Mouse (Mus musculus): ENCODE results near the gene Elf2.
A peak's percentile ranks its signal among the peaks of the same experiment; 100 is the strongest.

Gene Elf2

DNA sequence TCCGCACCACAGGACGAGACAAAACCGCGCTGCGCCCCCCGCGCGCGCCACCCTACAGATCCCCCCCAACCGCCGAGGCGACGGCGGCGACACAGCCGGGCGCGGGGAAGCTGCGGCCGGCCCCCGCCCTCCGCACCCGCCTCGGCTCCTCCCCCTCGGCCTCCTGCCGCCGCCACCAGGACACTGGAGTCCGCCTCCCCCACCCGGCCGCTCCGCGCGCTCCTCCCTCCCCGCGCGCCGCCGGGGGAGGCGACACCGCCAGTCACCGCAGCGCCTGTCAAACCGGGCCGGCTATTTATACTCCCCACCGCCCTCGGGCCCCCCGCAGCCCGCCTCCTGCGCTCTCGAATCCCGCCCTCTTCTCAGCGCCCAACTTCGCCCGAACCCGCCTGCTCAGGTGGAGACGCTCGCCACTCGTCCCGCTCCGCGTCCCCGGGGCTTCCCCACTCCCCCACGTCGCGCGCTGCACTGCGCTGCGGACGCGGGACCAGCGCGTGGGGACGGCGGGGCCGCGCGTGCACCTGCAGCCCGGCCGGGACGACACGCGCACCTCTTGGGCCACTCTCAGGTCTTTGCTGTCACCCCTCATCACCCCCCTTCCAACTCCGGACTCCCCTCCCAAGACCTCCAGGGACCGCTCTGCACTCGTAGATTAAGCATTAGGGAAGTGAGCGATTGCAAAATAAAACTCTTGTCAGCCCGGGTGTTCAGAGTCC, at the start of gene Elf2:
TSS of gene Elf2 (minus strand) at position 112 of the 716 bp plus-strand sequence.
- DNase-seq, result peak; percentile 87 to 92

DNA sequence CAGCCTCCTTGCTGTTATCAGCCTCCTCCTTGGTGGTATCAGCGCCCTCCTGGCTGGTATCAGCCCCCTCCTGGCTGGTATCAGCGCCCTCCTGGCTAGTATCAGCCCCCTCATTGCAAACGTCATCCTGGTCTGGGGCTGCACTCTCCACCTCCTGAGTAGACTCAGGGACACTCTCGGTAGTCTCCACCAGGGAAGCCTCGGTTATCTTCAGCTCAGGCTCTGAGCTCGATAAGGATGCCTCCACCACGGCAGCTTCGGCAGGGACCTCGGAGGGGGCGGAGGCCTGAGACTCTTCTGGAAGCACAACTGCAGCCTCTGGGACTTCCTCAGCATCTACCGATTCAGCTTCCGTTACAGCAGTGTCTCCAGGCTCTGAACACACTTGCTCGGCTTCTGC, 48.4 kb upstream of the Elf2 start:
- DNase-seq, result no peak

DNA sequence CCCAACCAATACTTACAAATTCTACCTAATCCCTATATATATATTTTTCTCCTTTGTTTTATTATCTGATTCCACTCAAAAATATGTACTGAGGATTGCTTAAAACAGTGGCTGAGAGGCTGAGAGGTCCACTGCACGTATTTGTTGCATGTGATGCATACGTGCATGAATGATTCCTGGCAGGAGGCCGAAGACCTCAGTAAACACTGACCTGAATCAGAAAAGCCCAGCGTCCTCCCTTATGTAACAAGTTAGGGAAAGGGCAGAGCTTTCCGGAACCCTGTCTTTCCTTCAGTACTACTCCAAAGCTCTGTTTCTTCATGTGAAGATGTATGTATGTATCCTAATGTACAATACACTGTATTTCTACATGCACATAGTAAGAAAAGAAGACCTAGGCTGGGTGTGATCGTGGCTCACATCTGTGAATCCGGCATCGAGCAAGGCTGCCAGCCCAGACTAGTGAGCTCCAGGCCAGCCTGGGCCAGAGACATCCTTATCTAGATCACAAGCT, 47.5 kb upstream of the Elf2 start:
- peak in 1 of 2 experiments; percentile 38 for DNase-seq

DNA sequence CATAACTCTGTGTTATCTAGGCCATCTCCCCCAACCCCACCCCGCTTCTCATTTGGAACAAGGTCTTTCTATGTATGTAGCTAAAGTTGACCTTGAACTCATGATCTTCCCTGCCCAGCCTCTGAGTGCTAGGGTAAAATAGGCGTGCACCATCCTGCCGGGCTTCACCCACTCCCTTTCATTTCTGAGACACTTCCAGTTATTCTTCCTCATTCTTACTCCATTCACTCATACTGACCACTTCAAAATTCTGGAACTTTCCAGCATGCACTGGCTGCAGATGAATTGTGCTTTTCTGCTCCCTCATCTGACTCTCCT, 46.6 kb upstream of the Elf2 start:
- no peak for DNase-seq

DNA sequence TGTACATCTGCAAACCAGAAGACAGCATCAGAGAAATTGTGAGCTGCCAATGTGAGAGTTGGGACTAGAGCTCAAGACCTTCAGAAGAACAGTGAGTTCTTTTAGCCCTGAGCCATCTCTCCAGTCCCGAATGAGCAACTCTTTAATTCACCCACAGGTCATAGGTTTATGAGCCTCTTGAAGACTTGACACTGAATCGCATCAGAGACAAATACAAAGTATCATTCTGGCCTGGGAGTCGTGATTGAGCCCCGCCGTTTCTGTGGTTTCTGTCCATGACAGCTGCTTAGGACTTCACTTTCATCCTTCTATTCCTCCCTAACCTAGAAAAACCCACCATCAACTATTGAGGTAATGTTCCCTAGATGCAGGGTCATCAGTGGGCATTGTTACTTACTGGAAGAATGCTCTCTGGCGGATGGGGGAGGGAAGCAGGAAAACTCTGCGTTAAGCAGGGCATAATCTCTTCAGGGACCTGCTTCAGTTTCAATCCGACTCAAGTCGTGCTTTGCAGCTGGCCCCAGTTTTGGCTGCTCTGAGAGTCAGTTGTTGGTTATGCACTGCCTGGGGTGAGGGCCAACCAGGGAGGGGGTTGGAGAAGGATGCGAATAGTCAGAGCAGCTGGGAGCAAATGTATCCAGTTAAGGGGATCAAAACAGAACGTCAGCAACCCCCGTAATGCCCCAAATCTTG, 46.1 kb upstream of the Elf2 start:
- peak in 1 of 2 experiments; percentile 25 for DNase-seq

DNA sequence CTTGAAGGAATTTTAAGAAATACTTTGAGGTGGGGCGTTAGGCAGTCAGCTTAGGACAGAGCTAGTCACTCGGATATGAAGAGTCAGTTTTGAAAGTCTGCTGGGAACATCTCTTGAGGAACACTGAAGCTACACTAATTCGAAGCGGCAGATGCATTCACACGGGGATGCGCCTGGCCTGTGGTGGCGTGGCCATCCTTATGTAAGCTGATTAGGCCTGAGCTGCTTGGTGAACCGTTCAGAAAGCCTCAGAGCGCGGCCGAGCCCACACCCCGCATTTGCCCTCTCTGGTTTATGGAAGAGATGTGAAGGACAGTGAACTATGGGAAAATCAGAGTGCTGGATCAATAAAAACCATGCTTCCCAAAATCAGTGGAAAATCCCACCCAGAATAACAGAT, 42.9 kb upstream of the Elf2 start:
- DNase-seq, result peak in 1 of 2 experiments; percentile 22

DNA sequence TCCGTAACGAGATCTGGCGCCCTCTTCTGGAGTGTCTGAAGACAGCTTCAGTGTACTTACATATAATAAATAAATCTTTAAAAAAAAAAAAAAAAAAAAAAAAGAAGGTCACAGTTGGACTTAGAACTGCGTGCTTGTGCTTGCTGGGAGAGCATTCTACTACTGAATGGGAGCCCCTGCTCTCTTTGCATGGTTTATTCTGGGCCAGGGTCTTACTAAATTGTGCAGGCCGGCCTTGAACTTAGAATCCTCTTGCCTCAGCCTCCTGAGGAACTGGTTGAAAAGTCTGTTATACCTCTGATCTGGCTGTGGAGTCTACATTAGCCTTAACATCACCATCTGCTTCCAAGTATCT, 40.2 kb upstream of the Elf2 start:
- DNase-seq, result no peak

DNA sequence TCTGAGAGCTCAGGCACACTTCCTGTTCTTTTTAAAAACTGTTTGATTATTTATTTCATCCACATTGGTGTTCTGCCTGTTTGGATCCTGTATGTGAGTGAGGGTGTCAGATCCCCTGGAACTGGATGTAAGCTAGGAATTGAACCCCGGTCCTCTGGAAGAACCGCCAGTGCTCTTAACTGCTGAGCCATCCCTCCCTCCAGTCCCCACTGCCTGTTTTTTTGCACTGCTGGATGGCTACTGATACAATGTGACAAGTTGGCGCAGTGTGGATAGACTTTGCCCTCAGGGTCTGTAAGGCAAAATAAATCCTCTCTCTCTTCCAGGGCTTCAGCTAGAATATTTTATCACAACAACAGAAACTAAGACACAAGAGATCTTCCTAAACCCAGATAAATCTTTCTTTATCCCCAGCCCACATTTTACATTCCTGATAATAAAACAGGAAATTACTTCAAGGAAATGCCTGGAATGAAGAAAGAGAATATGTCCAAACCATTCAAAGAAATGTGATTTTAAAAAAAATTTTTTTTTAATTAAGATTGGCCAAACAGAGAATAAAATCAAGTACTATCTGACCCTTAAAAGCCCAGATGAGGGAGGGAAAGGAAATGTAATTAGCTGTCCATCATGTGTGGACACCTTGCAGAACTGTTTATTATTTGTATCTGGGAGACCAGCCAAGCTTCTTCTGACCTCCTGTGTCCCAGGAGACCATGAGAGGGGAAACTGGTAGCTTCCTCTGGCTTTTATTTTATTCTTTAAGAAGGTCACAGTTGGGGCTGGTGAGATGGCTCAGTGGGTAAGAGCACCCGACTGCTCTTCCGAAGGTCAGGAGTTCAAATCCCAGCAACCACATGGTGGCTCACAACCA, 39.6 kb upstream of the Elf2 start:
- peak; percentile 31 to 35 for DNase-seq

DNA sequence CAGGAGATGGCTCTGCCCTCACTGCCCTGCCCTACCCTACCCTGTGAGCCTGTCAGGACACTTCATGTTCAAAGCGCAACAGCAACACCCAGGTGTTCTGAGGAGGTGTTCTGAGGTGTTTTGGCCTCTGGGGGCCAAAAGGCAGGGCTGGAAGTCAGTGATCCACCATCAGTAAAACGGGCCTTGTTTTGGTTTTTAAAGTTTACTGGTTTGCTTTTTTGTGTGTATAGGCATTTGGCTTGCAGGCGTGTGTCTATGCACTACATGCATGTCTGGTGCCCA, 38.1 kb upstream of the Elf2 start:
- DNase-seq, result no peak

DNA sequence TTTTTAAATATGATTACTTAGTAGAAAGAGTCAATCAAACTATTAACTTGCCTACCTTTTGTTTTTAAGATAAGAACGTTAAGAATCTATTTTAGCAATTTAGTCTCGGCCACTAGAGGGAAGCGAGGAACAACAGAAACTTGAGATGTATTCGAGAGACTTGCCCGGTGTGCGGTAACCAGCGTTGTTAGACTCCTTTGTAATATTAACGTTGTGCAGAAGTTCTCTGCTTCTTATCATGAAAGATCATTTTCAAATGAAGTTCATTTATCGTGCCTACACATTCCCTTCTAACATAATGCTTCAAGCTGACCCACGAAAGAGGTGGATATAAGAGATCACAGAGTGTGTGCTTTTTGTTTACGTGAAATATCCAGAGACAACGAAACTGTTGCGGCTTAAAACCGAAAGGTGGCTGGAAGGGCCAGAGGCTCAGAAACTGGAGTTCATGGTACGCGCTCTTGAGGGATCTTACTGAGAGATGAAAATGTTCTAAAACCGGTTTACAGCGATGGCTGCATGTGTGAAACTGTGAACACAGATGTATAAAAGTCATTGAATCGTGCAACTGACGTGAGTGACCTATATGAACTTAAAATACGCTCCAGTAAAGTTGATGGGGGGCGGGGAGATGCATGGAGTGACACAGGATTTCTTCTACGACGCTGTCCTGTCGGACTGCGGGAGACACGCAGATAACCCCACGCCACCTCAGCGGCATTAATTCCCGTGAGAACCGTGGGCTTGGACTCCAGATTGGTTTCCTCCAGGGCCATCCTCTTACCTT, 37.6 kb upstream of the Elf2 start:
- DNase-seq, result peak in 1 of 2 experiments; percentile 56

DNA sequence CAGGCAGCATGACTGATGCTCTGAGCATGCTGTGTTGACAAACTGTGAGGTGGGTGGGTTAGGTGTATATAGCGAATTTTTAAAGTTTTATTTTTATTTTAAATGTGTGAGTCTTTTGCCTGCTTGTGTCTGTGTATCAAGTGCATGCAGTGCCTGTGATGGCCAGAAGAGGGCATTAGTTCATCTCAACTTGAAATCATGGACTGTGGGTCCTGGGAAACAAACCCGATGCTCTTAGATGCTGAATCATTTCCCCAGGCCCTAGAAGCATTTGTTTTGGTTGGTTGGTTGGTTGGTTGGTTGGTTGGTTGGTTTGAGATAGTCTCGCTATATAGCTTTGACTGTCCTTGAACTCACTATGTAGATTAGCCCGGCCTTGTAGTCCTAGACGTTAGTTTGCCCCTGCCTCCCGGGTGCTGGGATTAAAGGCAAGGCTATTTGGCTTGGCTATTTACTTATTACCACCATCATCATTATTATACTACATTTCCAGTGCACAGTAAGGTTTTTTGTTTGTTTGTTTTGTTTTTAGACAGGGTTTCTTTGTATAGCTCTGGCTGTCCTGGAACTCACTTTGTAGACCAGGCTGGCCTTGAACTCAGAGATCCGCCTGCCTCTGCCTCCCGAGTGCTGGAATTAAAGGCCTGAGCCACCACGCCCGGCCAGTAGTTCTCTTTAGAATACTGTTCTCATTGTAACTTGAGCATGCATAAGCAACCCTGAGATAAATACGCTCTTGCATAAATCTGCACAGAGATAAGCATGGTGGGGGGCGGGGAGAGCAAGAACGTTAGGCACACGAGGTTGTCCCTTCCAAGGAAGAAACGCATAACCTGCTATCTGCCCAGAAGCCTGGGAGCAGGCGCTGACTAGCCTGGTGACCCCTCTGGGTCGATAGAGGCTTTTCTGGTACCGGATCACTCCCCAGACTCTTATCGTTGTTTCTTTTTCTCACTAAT, 35.1 kb upstream of the Elf2 start:
- DNase-seq, result peak; percentile 78 to 83

DNA sequence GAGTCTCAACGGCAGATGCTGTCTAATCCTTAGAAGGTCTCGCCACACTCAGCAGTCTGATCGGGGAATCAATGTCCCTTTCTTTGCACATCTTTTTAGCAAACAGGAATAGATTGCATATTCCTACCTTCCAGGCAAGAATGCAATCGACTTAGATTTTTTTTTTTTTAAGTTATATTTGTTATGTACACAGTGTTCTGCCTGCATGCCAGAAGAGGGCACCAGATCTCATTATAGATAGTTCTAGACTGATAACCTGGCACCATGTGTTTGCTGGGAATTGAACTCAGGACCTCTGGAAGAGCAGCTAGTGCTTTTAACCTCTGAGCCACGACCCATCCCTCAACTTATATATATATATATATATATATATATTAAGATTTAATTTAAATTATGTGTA, 33.1 kb upstream of the Elf2 start:
- DNase-seq, result no peak

DNA sequence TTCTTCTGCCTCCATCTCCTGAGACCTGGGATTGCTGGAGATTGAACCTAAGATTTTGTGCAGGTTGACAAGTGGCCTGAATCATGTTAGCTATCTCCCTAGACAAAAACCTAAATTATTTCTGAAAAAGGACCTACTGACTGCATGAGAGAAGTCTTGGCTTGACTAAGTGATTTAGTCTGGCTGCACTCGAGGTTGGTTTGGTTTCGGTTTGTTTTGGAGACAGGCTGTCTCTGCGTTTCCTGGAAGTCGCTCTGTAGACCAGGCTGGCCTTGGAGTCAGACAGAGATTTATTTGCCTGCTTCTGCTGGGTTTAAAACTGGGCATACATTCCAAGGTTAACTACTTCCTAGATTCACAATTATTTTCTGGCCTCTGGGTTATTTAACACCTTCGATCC, 32.4 kb upstream of the Elf2 start:
- no peak for DNase-seq

DNA sequence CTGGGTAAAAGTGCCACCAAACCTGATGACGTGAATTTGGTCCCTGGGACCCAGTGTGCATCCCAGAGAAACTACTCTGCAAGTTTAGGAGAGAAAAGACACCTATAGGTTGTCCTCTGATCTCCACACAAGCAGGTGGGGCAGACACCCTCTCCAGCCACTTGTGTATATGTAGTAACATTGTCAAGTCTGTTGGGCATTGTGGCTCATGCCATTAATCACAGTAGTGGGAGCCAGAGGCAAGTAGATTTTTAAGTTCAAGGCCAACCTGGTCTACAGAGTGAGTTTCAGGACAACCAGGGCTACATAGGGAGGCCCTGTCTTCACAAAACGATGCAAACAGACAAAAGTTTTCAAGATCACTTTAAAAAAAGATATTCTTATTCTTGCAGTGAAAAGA, 31.4 kb upstream of the Elf2 start:
- DNase-seq, result no peak

DNA sequence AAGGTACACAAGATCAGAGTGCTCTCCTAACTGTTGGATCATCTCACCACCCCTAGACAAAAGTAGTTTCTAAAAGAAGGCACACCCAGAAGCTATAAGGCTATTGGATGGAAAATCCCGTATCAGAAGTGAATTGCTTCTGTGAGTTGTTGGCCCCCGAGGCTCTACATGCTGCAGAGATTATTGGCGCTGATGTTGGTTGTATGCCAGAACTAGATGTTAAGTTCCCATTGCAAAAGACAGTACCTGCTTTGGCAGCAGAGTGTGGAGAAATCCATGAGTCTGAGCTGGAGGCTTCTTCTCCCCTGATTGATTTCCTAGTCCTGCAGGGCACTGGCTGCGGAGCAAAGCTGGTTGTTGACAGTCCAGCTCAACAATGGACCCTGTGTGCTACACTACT, 27.5 kb upstream of the Elf2 start:
- DNase-seq, result no peak

DNA sequence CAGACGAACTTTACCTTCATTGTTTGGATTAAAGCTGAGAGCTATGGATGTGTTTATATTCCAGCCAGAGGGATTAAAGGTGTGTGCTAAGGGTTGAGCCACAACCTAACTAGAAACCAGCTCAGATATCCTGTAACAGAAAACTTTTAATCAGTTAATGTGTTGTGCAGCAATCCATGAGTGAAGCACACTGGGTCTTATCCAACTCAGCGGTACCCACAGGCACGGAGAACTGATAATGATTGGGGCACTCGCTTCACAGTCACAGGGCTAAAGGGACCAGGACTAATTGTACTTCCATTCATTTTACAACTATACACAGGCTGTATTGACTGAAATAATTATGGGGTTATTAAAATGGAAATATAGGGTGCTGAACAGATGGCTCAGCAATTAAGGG, 26.5 kb upstream of the Elf2 start:
- DNase-seq, result no peak

DNA sequence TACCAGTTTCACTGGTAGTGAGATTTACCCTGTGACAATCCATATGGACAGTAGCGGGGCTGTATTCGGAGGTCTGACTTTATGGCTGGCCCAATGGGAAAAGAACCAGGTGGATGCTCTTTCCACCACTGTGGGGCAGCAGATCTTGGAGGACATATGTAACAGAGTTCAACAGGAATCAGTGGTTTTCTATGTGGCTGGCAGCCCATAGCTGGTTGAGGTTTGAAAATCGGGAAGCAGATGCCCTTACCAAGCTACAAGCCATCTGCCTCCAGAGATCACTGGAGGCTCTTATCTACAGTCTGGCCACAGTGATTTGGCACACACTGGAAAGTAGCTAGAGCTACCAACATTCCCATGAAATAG, 25.0 kb upstream of the Elf2 start:
- no peak for DNase-seq

DNA sequence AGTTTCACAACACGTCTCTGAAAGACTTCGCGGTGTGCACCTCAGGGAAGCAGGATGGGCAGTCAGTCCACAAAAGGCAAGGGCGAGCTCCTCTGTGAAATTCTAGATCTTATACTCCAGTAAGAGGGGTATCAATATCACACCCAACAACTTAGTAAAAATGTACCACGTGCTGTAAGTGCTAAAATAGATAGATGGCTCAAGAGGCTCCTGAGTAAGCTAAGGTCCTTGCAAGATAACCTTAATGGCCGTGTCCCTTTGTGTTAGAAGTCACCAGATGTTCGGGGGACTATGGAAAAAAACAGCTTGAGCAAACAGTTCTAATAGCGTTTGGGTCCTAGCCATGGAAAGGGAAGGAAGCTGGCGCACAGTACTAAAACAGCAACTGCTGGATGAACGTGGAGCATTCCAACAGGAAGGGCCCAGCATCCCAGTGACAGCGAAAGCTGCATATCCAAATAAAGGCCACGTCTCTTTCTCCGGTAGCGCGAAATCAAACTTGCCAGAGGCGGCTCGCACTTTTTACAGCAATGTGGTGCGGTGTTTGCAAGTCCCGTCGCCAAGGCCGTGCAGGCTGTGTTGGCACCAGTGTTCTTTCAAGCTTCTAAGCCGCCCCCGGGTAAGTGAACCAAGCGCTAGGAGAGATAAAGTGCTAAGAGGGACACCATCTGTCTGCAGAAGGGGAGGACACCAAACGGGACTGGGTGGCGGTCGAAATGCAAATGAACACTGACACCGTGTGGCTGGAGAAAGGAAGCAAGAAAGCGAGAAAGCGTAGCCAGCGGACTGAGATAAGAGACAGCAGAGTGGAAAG, 24.4 kb upstream of the Elf2 start:
- DNase-seq, result peak; percentile 75 to 84

DNA sequence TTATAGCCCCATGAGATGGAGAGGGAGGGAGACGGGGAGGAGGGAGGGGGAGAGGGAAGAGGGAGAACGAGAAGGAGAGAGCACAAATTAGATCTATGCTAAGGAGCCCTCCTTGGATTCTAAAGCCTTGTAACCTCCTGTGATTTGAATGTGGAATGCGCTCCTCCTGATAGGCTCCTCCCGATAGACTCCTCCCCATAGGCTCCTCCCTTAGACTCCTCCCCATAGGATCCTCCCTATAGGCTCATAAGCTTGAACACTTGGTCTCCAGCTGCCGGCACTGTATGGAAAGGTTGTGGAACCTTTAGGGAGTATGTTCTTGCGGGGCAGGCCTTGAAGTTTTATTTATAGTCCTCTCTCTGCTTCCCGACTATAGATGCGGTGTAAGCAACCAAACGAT, 20.6 kb upstream of the Elf2 start:
- peak in 1 of 2 experiments; percentile 14 for DNase-seq

DNA sequence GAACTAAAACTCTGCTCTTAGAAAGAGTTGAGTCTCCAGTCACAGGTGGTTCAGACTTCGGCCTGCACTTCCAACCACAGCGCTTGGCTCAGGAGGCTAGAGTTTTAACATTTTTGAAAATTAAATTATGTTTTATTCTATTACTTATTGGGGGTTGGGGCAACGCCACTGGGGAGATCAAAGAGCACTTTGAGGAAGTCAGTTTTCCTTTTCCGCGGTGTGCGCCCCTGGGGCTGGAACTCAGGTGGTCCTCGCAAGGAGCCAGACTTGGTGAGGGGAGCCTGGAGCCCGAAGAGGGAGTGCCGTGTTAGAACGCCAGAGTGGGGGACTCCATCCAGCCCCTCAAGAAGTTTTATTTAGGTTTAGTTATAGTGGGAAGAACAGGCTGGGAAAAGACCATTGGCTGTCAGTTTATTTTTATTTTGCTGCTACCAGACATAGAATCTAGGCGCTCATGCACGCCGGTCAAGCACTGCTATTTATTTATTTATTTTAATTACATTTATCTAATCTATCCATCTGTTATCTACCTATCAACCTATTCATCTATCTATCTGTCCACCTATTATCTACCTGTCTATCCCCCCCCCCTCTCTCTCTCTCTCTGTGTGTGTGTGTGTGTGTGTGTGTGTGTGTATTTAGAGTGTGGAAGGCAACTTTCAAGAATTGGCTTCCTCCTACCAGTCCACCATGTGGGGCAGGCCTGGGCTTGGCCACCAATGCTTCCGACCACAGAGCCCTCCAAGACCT, 19.3 kb upstream of the Elf2 start:
- DNase-seq, result no peak

Data from kidney, postnatal 4 days (tissue).